Mouse (Mus musculus) kidney, embryonic 14.5 days (tissue): ENCODE data around the gene Adgrf5. TPM values are rescaled to one million over a fixed set of nuclear protein-coding genes. Genes with fewer than 3 reads are reported as not detected.
A peak's percentile ranks its signal among the peaks of the same experiment; 100 is the strongest.

Experiments used
- ATAC-seq: fragments of 200-750 bp; cut with Nextera tagmentation; 2 replicates; pipeline ENCODE4 v1.8.0; 2017; ENCODE audit warnings: moderate number of reproducible peaks, mild to moderate bottlenecking, moderate TSS enrichment, moderate library complexity; ENCODE audit not compliant: low FRiP score, low TSS enrichment
- H3K27ac ChIP-seq: fragments of 300-500 bp; sonication (generic); 2 replicates; pipeline ENCODE4 v1.5.1; 2014; ENCODE audit warnings: low read depth, mild to moderate bottlenecking, low read length, moderate library complexity, mixed read lengths
- H3K27me3 ChIP-seq: fragments of 300-500 bp; sonication (generic); 2 replicates; pipeline ENCODE4 v1.6.1; 2014; ENCODE audit warnings: mild to moderate bottlenecking, low read length; ENCODE audit not compliant: control insufficient read depth, insufficient read depth
- H3K36me3 ChIP-seq: fragments of 300-500 bp; sonication (generic); 2 replicates; pipeline ENCODE4 v1.6.1; 2014; ENCODE audit warnings: low read length, mixed read lengths; ENCODE audit not compliant: control insufficient read depth, insufficient read depth
- H3K4me1 ChIP-seq: fragments of 300-500 bp; sonication (generic); 2 replicates; pipeline ENCODE4 v1.6.1; 2014; ENCODE audit warnings: low read length, mixed read lengths; ENCODE audit not compliant: control insufficient read depth, insufficient read depth
- H3K4me2 ChIP-seq: fragments of 300-500 bp; sonication (generic); replicated peaks from 2 replicates; pipeline ENCODE4 v1.6.1; 2014; ENCODE audit warnings: low read depth, mild to moderate bottlenecking, low read length
- H3K4me3 ChIP-seq: fragments of 300-500 bp; sonication (generic); 2 replicates; pipeline ENCODE4 v1.5.1; 2014; ENCODE audit warnings: mild to moderate bottlenecking, low read length
- H3K9ac ChIP-seq: fragments of 300-500 bp; sonication (generic); 2 replicates; pipeline ENCODE4 v1.6.1; 2014; ENCODE audit warnings: low read depth, mild to moderate bottlenecking, low read length, moderate library complexity
- H3K9me3 ChIP-seq: fragments of 300-500 bp; sonication (generic); 2 replicates; pipeline ENCODE4 v1.6.1; 2016; ENCODE audit warnings: low read length; ENCODE audit not compliant: control insufficient read depth
- WGBS: fragments of 180-500 bp; shearing (Covaris S2); extraction: QIAGEN DNeasy Blood & Tissue Kit; methylation state at CpG from one replicate; pipeline ENCODE4 v1.1.7; 2014; 5-methylcytosine and 5-hydroxymethylcytosine counted together
- polyA plus RNA-seq: library from polyadenylated mRNA; unstranded; fragments of >200 nt; fragmentation: Nextera tagmentation; extraction: Ambion mirVana; gene quantifications from 2 replicates; pipeline ENCODE4 v1.2.1, GENCODE M21; 2014

Adgrf5 gene
- polyA plus RNA-seq, 1 experiment from 2014 or later, result 16.2 TPM

GRCm38 (mm10) chr17:43407548-43407947 is 47.3 kb downstream of the Adgrf5 start:
- Histone ChIP-seq H3K4me1 (peaks cover 5% of the 10 kb centered on the region; the same call in 1 of the 2 replicates), H3K27ac (peak overlapping the region; percentile 51; the same call in 1 of the 2 replicates), H3K9ac (no peak overlapping the region), H3K4me2 (no peak overlapping the region), H3K36me3 (no peaks in the 10 kb centered on the region), H3K27me3 (no peaks in the 10 kb centered on the region), H3K9me3 (no peaks in the 10 kb centered on the region), H3K4me3 (no peak overlapping the region)
- peak; percentile 69 for ATAC-seq
- WGBS, result 63% methylated on average over 7 of the region's 7 CpGs

GRCm38 (mm10) chr17:43413182-43413581 is 52.9 kb downstream of the Adgrf5 start:
- Histone ChIP-seq H3K9me3 (no peaks in the 10 kb centered on the region), H3K4me1 (no peaks in the 10 kb centered on the region), H3K4me2 (no peak overlapping the region), H3K4me3 (no peak overlapping the region), H3K9ac (no peak overlapping the region), H3K27ac (no peak overlapping the region), H3K27me3 (no peaks in the 10 kb centered on the region), H3K36me3 (no peaks in the 10 kb centered on the region)
- ATAC-seq, result no peak
- WGBS, result 59% methylated on average over 7 of the region's 7 CpGs

GRCm38 (mm10) chr17:43419204-43419603 is 59.0 kb downstream of the Adgrf5 start:
- H3K9me3 ChIP-seq, result 0 out of 2 replicates have a peak, but pooled peaks cover 3% of the 10 kb centered on the region
- H3K27ac ChIP-seq, result no peak overlapping the region
- no peak overlapping the region for H3K4me3 ChIP-seq
- H3K27me3 ChIP-seq, result no peaks in the 10 kb centered on the region
- WGBS, result 90% methylated on average over 5 of the region's 5 CpGs
- no peaks in the 10 kb centered on the region for H3K4me1 ChIP-seq
- no peaks in the 10 kb centered on the region for H3K36me3 ChIP-seq
- ATAC-seq, result no peak
- no peak overlapping the region for H3K9ac ChIP-seq
- no peak overlapping the region for H3K4me2 ChIP-seq

GRCm38 (mm10) chr17:43420381-43420780 is 60.1 kb downstream of the Adgrf5 start:
- 74% methylated on average over 3 of the region's 3 CpGs for WGBS
- no peaks in the 10 kb centered on the region for H3K27me3 ChIP-seq
- no peak overlapping the region for H3K4me2 ChIP-seq
- 0 out of 2 replicates have a peak, but pooled peaks cover 3% of the 10 kb centered on the region for H3K9me3 ChIP-seq
- H3K4me1 ChIP-seq, result no peaks in the 10 kb centered on the region
- H3K9ac ChIP-seq, result no peak overlapping the region
- no peak overlapping the region for H3K4me3 ChIP-seq
- H3K27ac ChIP-seq, result no peak overlapping the region
- no peaks in the 10 kb centered on the region for H3K36me3 ChIP-seq
- no peak for ATAC-seq

GRCm38 (mm10) chr17:43423953-43424352 is 63.7 kb downstream of the Adgrf5 start:
- Histone ChIP-seq H3K9me3 (0 out of 2 replicates have a peak, but pooled peaks cover 3% of the 10 kb centered on the region), H3K27me3 (no peaks in the 10 kb centered on the region), H3K9ac (no peak overlapping the region), H3K4me1 (no peaks in the 10 kb centered on the region), H3K4me2 (no peak overlapping the region), H3K4me3 (no peak overlapping the region), H3K27ac (no peak overlapping the region), H3K36me3 (no peaks in the 10 kb centered on the region)
- 47% methylated on average over 5 of the region's 5 CpGs for WGBS
- no peak for ATAC-seq

- Histone ChIP-seq H3K4me1 (no peaks in the 10 kb centered on the region), H3K4me2 (no peak overlapping the region), H3K27me3 (no peaks in the 10 kb centered on the region), H3K36me3 (no peaks in the 10 kb centered on the region), H3K4me3 (no peak overlapping the region), H3K9ac (no peak overlapping the region), H3K9me3 (no peaks in the 10 kb centered on the region), H3K27ac (no peak overlapping the region)
- no peak for ATAC-seq
- 21% methylated on average over 5 of the region's 5 CpGs for WGBS
These were observed 71.4 kb downstream of the Adgrf5 start for GRCm38 (mm10) chr17:43431692-43432091.

- H3K9ac ChIP-seq, result no peak overlapping the region
- no peak overlapping the region for H3K27ac ChIP-seq
- ATAC-seq, result no peak
- H3K4me1 ChIP-seq, result no peaks in the 10 kb centered on the region
- 77% methylated on average over 8 of the region's 8 CpGs for WGBS
- H3K36me3 ChIP-seq, result no peaks in the 10 kb centered on the region
- H3K4me2 ChIP-seq, result no peak overlapping the region
- H3K4me3 ChIP-seq, result no peak overlapping the region
- no peaks in the 10 kb centered on the region for H3K27me3 ChIP-seq
- no peaks in the 10 kb centered on the region for H3K9me3 ChIP-seq
These were observed 74.2 kb downstream of the Adgrf5 start for GRCm38 (mm10) chr17:43434485-43434884.

- Histone ChIP-seq H3K4me2 (no peak overlapping the region), H3K36me3 (peaks cover 3% of the 10 kb centered on the region; the same call in 1 of the 2 replicates), H3K9me3 (no peaks in the 10 kb centered on the region), H3K27me3 (no peaks in the 10 kb centered on the region), H3K9ac (no peak overlapping the region), H3K4me1 (no peaks in the 10 kb centered on the region), H3K27ac (no peak overlapping the region), H3K4me3 (no peak overlapping the region)
- no peak for ATAC-seq
- 91% methylated on average over 1 of the region's 1 CpGs for WGBS
These were observed 91.0 kb downstream of the Adgrf5 start for GRCm38 (mm10) chr17:43451216-43451615.

- peak; percentile 20; the same call in 1 of the 2 replicates for ATAC-seq
- 15% methylated on average over 9 of the region's 9 CpGs for whole genome bisulfite sequencing
- H3K27me3 ChIP-seq, result no peaks in the 10 kb centered on the region
- no peak overlapping the region for H3K27ac ChIP-seq
- no peaks in the 10 kb centered on the region for H3K9me3 ChIP-seq
- H3K36me3 ChIP-seq, result no peaks in the 10 kb centered on the region; the same call in 1 of the 2 replicates
- H3K4me3 ChIP-seq, result no peak overlapping the region
- no peak overlapping the region for H3K9ac ChIP-seq
- H3K4me2 ChIP-seq, result no peak overlapping the region
- H3K4me1 ChIP-seq, result 0 out of 2 replicates have a peak, but pooled peaks cover 3% of the 10 kb centered on the region
These were observed 98.3 kb downstream of the Adgrf5 start for GRCm38 (mm10) chr17:43458598-43458997.
